Mouse (Mus musculus) ovary, adult 18-20 months (tissue): ENCODE measurements around the gene Sephs2.

Experiments used
- DNase-seq: peaks from one replicate; pipeline ENCODE4 v3.0.0; 2022; ENCODE audit warnings: low spot score, mixed read lengths

Sephs2 gene

GRCm38 (mm10) chr7:127232622-127233367 is 41.1 kb downstream of the Sephs2 start, which contains the start of the genes Zfp553 and Sept1:
Zfp553 (plus strand) TSS chr7:127233061.
Sept1 (minus strand) TSS chr7:127233130.
- peak; percentile 69 for DNase-seq

- DNase-seq: no peak
These were observed 41.8 kb downstream of the Sephs2 start for GRCm38 (mm10) chr7:127231826-127232621.

GRCm38 (mm10) chr7:127231376-127231775 is 42.5 kb downstream of the Sephs2 start:
- no peak for DNase-seq

- peak; percentile 47 for DNase-seq
These were observed 45.1 kb downstream of the Sephs2 start for GRCm38 (mm10) chr7:127228615-127229303.

- DNase-seq: no peak
These were observed 48.5 kb downstream of the Sephs2 start for GRCm38 (mm10) chr7:127225147-127225995.

GRCm38 (mm10) chr7:127224616-127225015 is 49.2 kb downstream of the Sephs2 start:
- DNase-seq: no peak

- no peak for DNase-seq
These were observed 50.1 kb downstream of the Sephs2 start for GRCm38 (mm10) chr7:127223515-127224478.

GRCm38 (mm10) chr7:127223106-127223505 is 50.7 kb downstream of the Sephs2 start:
- DNase-seq: no peak
